Comparison of ENCODE assay signal across 23 mouse cellular contexts in genomic region chr1:94496341-94496740, GRCm38 (mm10).
"Had no signal": no experiment of that assay in that cellular context is flagged by ENCODE, and none has a peak within 500 bp of the region (broad histone marks: within the 10 kb centered on the region; RNA-seq: fewer than 3 reads in every experiment).

No protein-coding gene starts in this region.

- H3K4me2 ChIP-seq: heart, embryonic 12.5 days; hindbrain, embryonic 14.5 days; intestine, embryonic 15.5 days; limb, embryonic 12.5 days; liver, embryonic 11.5 days; liver, embryonic 13.5 days had no signal

- H3K4me3 ChIP-seq: gastrocnemius, adult 2 months; heart, embryonic 10.5 days; heart, embryonic 12.5 days; intestine, embryonic 15.5 days; layer of hippocampus, adult 2 months; left cerebral cortex, adult 2 months; limb, embryonic 10.5 days; limb, embryonic 12.5 days; liver, embryonic 13.5 days had no signal

- H3K4me1 ChIP-seq: heart, embryonic 10.5 days; heart, embryonic 12.5 days; intestine, embryonic 15.5 days; limb, embryonic 10.5 days; limb, embryonic 12.5 days; liver, embryonic 13.5 days had no signal

- H3K27ac ChIP-seq: gastrocnemius, adult 2 months; heart, embryonic 10.5 days; hindbrain, embryonic 14.5 days; intestine, embryonic 15.5 days; layer of hippocampus, adult 2 months; left cerebral cortex, adult 2 months; limb, embryonic 10.5 days; limb, embryonic 12.5 days; liver, embryonic 13.5 days had no signal

- H3K27me3 ChIP-seq: heart, embryonic 12.5 days; intestine, embryonic 15.5 days; limb, embryonic 12.5 days; liver, embryonic 13.5 days had no signal

- H3K9ac ChIP-seq: heart, embryonic 12.5 days; hindbrain, embryonic 14.5 days; intestine, embryonic 15.5 days; limb, embryonic 12.5 days; liver, embryonic 13.5 days had no signal

- H3K36me3 ChIP-seq: heart, embryonic 10.5 days; heart, embryonic 12.5 days; intestine, embryonic 15.5 days; limb, embryonic 10.5 days; limb, embryonic 12.5 days; liver, embryonic 13.5 days had no signal

- ATAC-seq: intestine, embryonic 15.5 days; intestine, postnatal 0 days had no signal

- DNase-seq: gastrocnemius, adult 2 months; gastrocnemius, postnatal 10 days; gastrocnemius, postnatal 25 days; heart, adult 18-20 months; heart, postnatal 10 days; heart, postnatal 4 days; kidney, adult 18-20 months; kidney, adult 8-10 months; kidney, postnatal 10 days; kidney, postnatal 25 days; kidney, postnatal 4 days; liver; liver, embryonic 13.5 days had no signal

- H3K9me3 ChIP-seq: heart, embryonic 10.5 days; heart, embryonic 12.5 days; intestine, embryonic 15.5 days; limb, embryonic 10.5 days; limb, embryonic 12.5 days; liver, embryonic 13.5 days had no signal
